Comparison of ENCODE assay signal across 21 mouse cellular contexts in the genomic region with DNA sequence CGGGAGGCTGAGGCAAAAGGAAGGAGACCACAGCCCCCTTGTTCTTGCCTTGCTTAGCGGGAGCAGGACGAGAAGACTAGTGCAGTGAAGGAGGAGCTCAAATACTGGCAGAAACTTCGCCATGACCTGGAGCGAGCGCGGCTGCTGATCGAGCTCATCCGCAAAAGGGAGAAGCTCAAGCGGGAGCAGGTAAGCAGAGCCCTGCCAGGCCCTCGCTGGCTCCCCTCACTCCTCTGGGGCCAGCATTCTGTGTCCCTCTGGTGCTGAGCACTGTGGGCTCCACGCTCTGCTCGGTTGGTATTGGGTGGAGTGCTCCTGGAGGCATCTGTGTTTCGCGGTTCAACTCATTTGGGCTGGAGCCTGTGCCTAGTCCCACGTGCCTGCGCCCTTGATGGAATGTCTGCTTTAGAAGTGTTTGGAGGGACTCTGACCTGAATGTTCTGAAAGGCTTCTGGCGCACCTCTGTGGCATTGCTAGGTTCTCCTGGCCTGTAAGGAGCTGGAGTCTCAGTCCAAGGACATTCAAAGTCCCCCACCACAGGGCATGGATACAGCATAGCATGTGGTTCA. TPM values are rescaled to one million over a fixed set of nuclear protein-coding genes. Genes with fewer than 3 reads are reported as not detected.
DNase-seq lines count a peak whose midpoint lies in the region; ATAC-seq lines count a peak whose summit lies in the region.
"Had no signal": no experiment of that assay in that cellular context is flagged by ENCODE, and none has a peak within 500 bp of the region (broad histone marks: within the 10 kb centered on the region; RNA-seq: fewer than 3 reads in every experiment).

No protein-coding gene starts in this region.

- intact Hi-C loops in heart, postnatal 25 days (cut with DNase I) = no loop called here

- DNase-seq in embryonic facial prominence, embryonic 10.5 days (ENCODE audit: low spot score) = no peak
- DNase-seq in heart, postnatal 25 days (ENCODE audit: low spot score) = no peak
- DNase-seq in midbrain, embryonic 11.5 days (ENCODE audit: low spot score, missing footprints) = peak; percentile 84
- peak; percentile 35 to 63 for DNase-seq in kidney, postnatal 25 days
- no peak for DNase-seq in cerebellum, adult 11-12 months
- DNase-seq: adrenal gland, postnatal 25 days; cerebellum, adult 2 months; lung, adult 18-20 months; lung, postnatal 36 days had no signal

- no peaks in the 10 kb centered on the region for H3K4me1 ChIP-seq in embryonic facial prominence, embryonic 13.5 days
- H3K4me1 ChIP-seq in embryonic facial prominence, embryonic 10.5 days = no peaks in the 10 kb centered on the region
- peaks cover 16% of the 10 kb centered on the region for H3K4me1 ChIP-seq in heart, embryonic 16.5 days (ENCODE audit: control insufficient read depth, insufficient read depth, low read length)
- no peaks in the 10 kb centered on the region for H3K4me1 ChIP-seq in midbrain, embryonic 11.5 days (ENCODE audit: control insufficient read depth, insufficient read depth, low read length)
- no peaks in the 10 kb centered on the region for H3K4me1 ChIP-seq in midbrain, embryonic 13.5 days (replicated peaks)
- H3K4me1 ChIP-seq: forebrain, embryonic 15.5 days; hindbrain, embryonic 12.5 days; limb, embryonic 13.5 days; neural tube, embryonic 15.5 days had no signal

- H3K9ac ChIP-seq in embryonic facial prominence, embryonic 13.5 days = 0 out of 2 replicates have a peak overlapping the region, but pooled peaks have one; percentile 1
- no peak overlapping the region for H3K9ac ChIP-seq in heart, embryonic 16.5 days (ENCODE audit: low read length)
- no peak overlapping the region for H3K9ac ChIP-seq in midbrain, embryonic 11.5 days (ENCODE audit: low read length)
- H3K9ac ChIP-seq in midbrain, embryonic 13.5 days (replicated peaks) = no peak overlapping the region
- H3K9ac ChIP-seq: forebrain, embryonic 15.5 days; hindbrain, embryonic 12.5 days; limb, embryonic 13.5 days; neural tube, embryonic 15.5 days had no signal

- H3K36me3 ChIP-seq in embryonic facial prominence, embryonic 13.5 days = peaks cover 97% of the 10 kb centered on the region
- peaks cover 98% of the 10 kb centered on the region for H3K36me3 ChIP-seq in embryonic facial prominence, embryonic 10.5 days (replicated peaks)
- H3K36me3 ChIP-seq in heart, embryonic 16.5 days (ENCODE audit: control insufficient read depth, insufficient read depth) = peaks cover 51% of the 10 kb centered on the region
- peaks cover 44% of the 10 kb centered on the region for H3K36me3 ChIP-seq in midbrain, embryonic 11.5 days (ENCODE audit: control insufficient read depth, insufficient read depth, low read length)
- peaks cover 95% of the 10 kb centered on the region for H3K36me3 ChIP-seq in midbrain, embryonic 13.5 days

- no peaks in the 10 kb centered on the region for H3K9me3 ChIP-seq in embryonic facial prominence, embryonic 13.5 days
- H3K9me3 ChIP-seq in embryonic facial prominence, embryonic 10.5 days = no peaks in the 10 kb centered on the region
- H3K9me3 ChIP-seq in heart, embryonic 16.5 days (replicated peaks; ENCODE audit: control insufficient read depth, low read length) = no peaks in the 10 kb centered on the region
- no peaks in the 10 kb centered on the region for H3K9me3 ChIP-seq in midbrain, embryonic 11.5 days (ENCODE audit: control insufficient read depth, low read length)
- H3K9me3 ChIP-seq in midbrain, embryonic 13.5 days = no peaks in the 10 kb centered on the region
- H3K9me3 ChIP-seq: forebrain, embryonic 15.5 days; hindbrain, embryonic 12.5 days; limb, embryonic 13.5 days; neural tube, embryonic 15.5 days had no signal

- ATAC-seq in embryonic facial prominence, embryonic 13.5 days (ENCODE audit: insufficient number of reproducible peaks, insufficient read depth, low FRiP score, low TSS enrichment, low read depth) = no peak
- ATAC-seq in heart, embryonic 16.5 days (replicated peaks; ENCODE audit: extremely low read depth, insufficient read depth, low FRiP score) = no peak; the same call in 1 of the 2 replicates
- ATAC-seq in midbrain, embryonic 11.5 days (ENCODE audit: low FRiP score) = no peak
- no peak for ATAC-seq in midbrain, embryonic 13.5 days
- ATAC-seq: activated CD4-positive, CD25-positive, alpha-beta regulatory T cell, adult 4 months; CD4-positive, CD25-positive, alpha-beta regulatory T cell, adult 4 months; forebrain, embryonic 15.5 days had no signal

- H3K27me3 ChIP-seq in embryonic facial prominence, embryonic 13.5 days = no peaks in the 10 kb centered on the region
- no peaks in the 10 kb centered on the region for H3K27me3 ChIP-seq in embryonic facial prominence, embryonic 10.5 days (replicated peaks; ENCODE audit: low read depth, poor library complexity, severe bottlenecking)
- H3K27me3 ChIP-seq in heart, embryonic 16.5 days (ENCODE audit: control insufficient read depth, insufficient read depth, low read length) = no peaks in the 10 kb centered on the region
- no peaks in the 10 kb centered on the region for H3K27me3 ChIP-seq in midbrain, embryonic 11.5 days (ENCODE audit: control insufficient read depth, insufficient read depth, low read length)
- no peaks in the 10 kb centered on the region for H3K27me3 ChIP-seq in midbrain, embryonic 13.5 days
- H3K27me3 ChIP-seq: forebrain, embryonic 15.5 days; hindbrain, embryonic 12.5 days; limb, embryonic 13.5 days; neural tube, embryonic 15.5 days had no signal

- no peak overlapping the region; the same call in 1 of the 2 replicates for H3K27ac ChIP-seq in embryonic facial prominence, embryonic 13.5 days
- H3K27ac ChIP-seq in embryonic facial prominence, embryonic 10.5 days (replicated peaks) = no peak overlapping the region
- peak overlapping the region; percentile 81 for H3K27ac ChIP-seq in heart, embryonic 16.5 days (ENCODE audit: low read length)
- H3K27ac ChIP-seq in midbrain, embryonic 11.5 days (ENCODE audit: low read depth, low read length) = no peak overlapping the region
- H3K27ac ChIP-seq in midbrain, embryonic 13.5 days = no peak overlapping the region
- H3K27ac ChIP-seq: forebrain, embryonic 15.5 days; hindbrain, embryonic 12.5 days; kidney, postnatal 0 days; limb, embryonic 13.5 days; neural tube, embryonic 15.5 days had no signal

- 91% methylated on average over 18 of the region's 18 CpGs for WGBS in embryonic facial prominence, embryonic 13.5 days
- WGBS in embryonic facial prominence, embryonic 10.5 days = 92% methylated on average over 18 of the region's 18 CpGs
- 84% methylated on average over 18 of the region's 18 CpGs for WGBS in heart, embryonic 16.5 days
- WGBS in midbrain, embryonic 11.5 days = 94% methylated on average over 18 of the region's 18 CpGs
- 92% methylated on average over 18 of the region's 18 CpGs for WGBS in midbrain, embryonic 13.5 days

- no peak overlapping the region for H3K4me3 ChIP-seq in embryonic facial prominence, embryonic 13.5 days
- no peak overlapping the region for H3K4me3 ChIP-seq in embryonic facial prominence, embryonic 10.5 days
- no peak overlapping the region for H3K4me3 ChIP-seq in heart, embryonic 16.5 days (ENCODE audit: low read length)
- no peak overlapping the region for H3K4me3 ChIP-seq in midbrain, embryonic 11.5 days (ENCODE audit: low read depth, low read length)
- H3K4me3 ChIP-seq in midbrain, embryonic 13.5 days (replicated peaks) = no peak overlapping the region
- H3K4me3 ChIP-seq: forebrain, embryonic 15.5 days; hindbrain, embryonic 12.5 days; limb, embryonic 13.5 days; neural tube, embryonic 15.5 days had no signal

- H3K4me2 ChIP-seq in embryonic facial prominence, embryonic 13.5 days = no peak overlapping the region
- no peak overlapping the region for H3K4me2 ChIP-seq in heart, embryonic 16.5 days (ENCODE audit: low read depth, low read length)
- no peak overlapping the region for H3K4me2 ChIP-seq in midbrain, embryonic 11.5 days
- no peak overlapping the region for H3K4me2 ChIP-seq in midbrain, embryonic 13.5 days (replicated peaks)
- H3K4me2 ChIP-seq: forebrain, embryonic 15.5 days; hindbrain, embryonic 12.5 days; limb, embryonic 13.5 days; neural tube, embryonic 15.5 days had no signal

RNA-seq across cellular contexts. Expression of gene Brpf3, which starts 13.7 kb away (rescaled TPM):
- 12.0 and 14.0 TPM in 2 replicates for polyA plus RNA-seq in embryonic facial prominence, embryonic 13.5 days (2015; fragmentation: Nextera tagmentation; extraction: Ambion mirVana)
- 9.1 and 12.1 TPM in 2 replicates for polyA plus RNA-seq in embryonic facial prominence, embryonic 10.5 days (2016; fragmentation: Nextera tagmentation; extraction: Ambion mirVana)
- polyA plus RNA-seq in heart, embryonic 16.5 days (2015; fragmentation: Nextera tagmentation; extraction: Ambion mirVana) = 6.7 and 7.2 TPM in 2 replicates
- 10 to 100 TPM; 12.4 to 16.2 TPM for total RNA-seq in heart, postnatal 25 days (2021)
- 6.5 and 9.7 TPM in 2 replicates for polyA plus RNA-seq in midbrain, embryonic 11.5 days (2014; fragmentation: Nextera tagmentation; extraction: Ambion mirVana)
- 9.2 and 11.0 TPM in 2 replicates for polyA plus RNA-seq in midbrain, embryonic 13.5 days (2015; fragmentation: Nextera tagmentation; extraction: Ambion mirVana)

RNA-seq across cellular contexts. Expression of gene Pnpla1, which starts 43.6 kb away (rescaled TPM):
- 0.26 and 0.98 TPM in 2 replicates for polyA plus RNA-seq in embryonic facial prominence, embryonic 13.5 days (2015; fragmentation: Nextera tagmentation; extraction: Ambion mirVana)
- 0.09 TPM in 1 of 2 replicates, not detected in the other for polyA plus RNA-seq in embryonic facial prominence, embryonic 10.5 days (2016; fragmentation: Nextera tagmentation; extraction: Ambion mirVana)
- polyA plus RNA-seq in heart, embryonic 16.5 days (2015; fragmentation: Nextera tagmentation; extraction: Ambion mirVana) = 0.03 TPM in 1 of 2 replicates, not detected in the other
- total RNA-seq in heart, postnatal 25 days (2021) = not detected
- polyA plus RNA-seq in midbrain, embryonic 11.5 days (2014; fragmentation: Nextera tagmentation; extraction: Ambion mirVana) = not detected in 2 replicates
- not detected in 2 replicates for polyA plus RNA-seq in midbrain, embryonic 13.5 days (2015; fragmentation: Nextera tagmentation; extraction: Ambion mirVana)
- total RNA-seq: gastrocnemius, postnatal 4 days had no signal
- polyA plus RNA-seq: activated CD4-positive, CD25-positive, alpha-beta regulatory T cell, adult 4 months; CD4-positive, CD25-positive, alpha-beta regulatory T cell, adult 4 months; embryonic facial prominence, embryonic 11.5 days; forebrain, embryonic 15.5 days; hindbrain, embryonic 12.5 days; kidney, postnatal 0 days had no signal

RNA-seq across cellular contexts. Expression of gene Mapk13, which starts 45.5 kb away (rescaled TPM):
- 47.3 and 51.5 TPM in 2 replicates for polyA plus RNA-seq in embryonic facial prominence, embryonic 13.5 days (2015; fragmentation: Nextera tagmentation; extraction: Ambion mirVana)
- 16.5 and 19.4 TPM in 2 replicates for polyA plus RNA-seq in embryonic facial prominence, embryonic 10.5 days (2016; fragmentation: Nextera tagmentation; extraction: Ambion mirVana)
- 4.3 and 8.8 TPM in 2 replicates for polyA plus RNA-seq in heart, embryonic 16.5 days (2015; fragmentation: Nextera tagmentation; extraction: Ambion mirVana)
- total RNA-seq in heart, postnatal 25 days (2021) = under 1 TPM; 0.17 to 0.18 TPM
- 1.1 and 1.2 TPM in 2 replicates for polyA plus RNA-seq in midbrain, embryonic 11.5 days (2014; fragmentation: Nextera tagmentation; extraction: Ambion mirVana)
- polyA plus RNA-seq in midbrain, embryonic 13.5 days (2015; fragmentation: Nextera tagmentation; extraction: Ambion mirVana) = 0.58 and 0.96 TPM in 2 replicates
- polyA plus RNA-seq: activated CD4-positive, CD25-positive, alpha-beta regulatory T cell, adult 4 months; CD4-positive, CD25-positive, alpha-beta regulatory T cell, adult 4 months had no signal

Comparison
In these comparisons a context has a peak if more than half of its experiments do, and no peak if none do; other contexts are left out.
1. DNase-seq: peak in midbrain, embryonic 11.5 days (single experiment) and kidney, postnatal 25 days (2 of 2); none in embryonic facial prominence, embryonic 10.5 days (single experiment), heart, postnatal 25 days (single experiment) and cerebellum, adult 11-12 months (single experiment).